Mouse (Mus musculus): ENCODE results near the gene Olfr859.
"Not testable (repeated sequence)": the region's sequence is repeated elsewhere in the genome, so short reads cannot be mapped to it uniquely, and the experiment has no call there.

The Olfr859 gene

DNA sequence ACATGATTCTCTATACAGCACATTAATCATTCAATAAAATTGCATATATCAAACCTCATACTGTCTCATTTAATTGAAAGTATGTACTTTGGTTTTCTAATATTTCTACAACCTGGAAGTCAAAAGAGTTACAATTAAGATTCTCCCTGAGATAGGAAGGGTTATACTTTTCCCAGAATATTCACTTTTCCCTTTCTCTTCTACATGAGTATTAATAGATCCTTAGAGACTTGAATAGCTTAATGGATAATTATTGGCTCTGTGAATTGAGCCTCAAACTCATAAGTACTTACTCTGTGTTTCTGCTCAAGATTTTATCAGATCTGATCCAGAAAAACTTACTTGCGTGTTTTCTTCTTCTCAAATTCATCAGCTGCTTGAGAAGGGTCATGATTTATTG, at the start of gene Olfr859:
Gene Olfr859 (plus strand): TSS at position 301 of the 400 bp plus-strand sequence.
- DNase-seq (ENCODE audit: low spot score in 2 of 2), result not testable (repeated sequence)

DNA sequence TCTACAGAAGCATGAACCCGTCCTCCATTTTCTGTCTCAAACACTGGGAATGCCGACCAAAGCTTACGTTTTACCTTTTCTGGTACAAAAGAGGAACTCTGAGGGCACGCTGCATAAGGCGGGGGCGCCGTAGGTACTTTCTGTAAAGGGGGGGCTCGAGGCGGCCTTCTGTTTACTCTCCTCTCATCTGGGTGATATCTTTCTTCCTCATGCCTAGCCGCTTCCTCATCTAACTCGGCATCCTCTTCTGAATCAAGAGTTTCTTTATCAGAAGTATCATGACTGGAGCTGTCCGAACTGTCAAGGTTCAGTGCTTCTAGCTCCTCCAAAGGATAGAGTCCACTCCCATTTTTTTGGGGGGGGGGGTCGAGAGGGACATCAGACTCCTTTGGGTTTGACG, 35.6 kb upstream of the Olfr859 start:
- DNase-seq (ENCODE audit: low spot score in 2 of 2), result no peak

DNA sequence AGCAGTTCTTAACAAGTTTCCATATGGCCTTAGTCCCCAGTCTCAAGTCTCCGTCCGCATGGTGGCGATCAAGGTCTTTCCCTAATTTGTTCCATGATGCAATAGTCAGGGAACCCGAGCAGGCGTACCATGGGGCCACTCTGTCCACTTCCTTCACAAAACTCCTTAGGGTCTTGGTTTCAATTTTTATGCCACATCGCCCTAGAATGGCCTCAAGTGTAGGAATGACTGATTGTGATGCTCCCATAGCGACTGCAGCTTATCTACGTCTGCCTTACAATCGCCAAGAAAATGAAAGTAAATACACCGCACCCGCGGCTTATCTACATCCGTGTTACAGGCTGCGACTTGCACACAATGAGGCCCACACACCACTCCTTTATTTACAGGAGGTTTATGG, 35.0 kb upstream of the Olfr859 start:
- DNase-seq (ENCODE audit: low spot score in 2 of 2), result no peak

GRCm38 (mm10) chr9:19779983-19780382, 24.7 kb upstream of the Olfr859 start, which contains the start of gene Olfr58:
TSS of gene Olfr58 (plus strand) at chr9:19780283.
- DNase-seq (ENCODE audit: low spot score in 2 of 2), result no peak

DNA sequence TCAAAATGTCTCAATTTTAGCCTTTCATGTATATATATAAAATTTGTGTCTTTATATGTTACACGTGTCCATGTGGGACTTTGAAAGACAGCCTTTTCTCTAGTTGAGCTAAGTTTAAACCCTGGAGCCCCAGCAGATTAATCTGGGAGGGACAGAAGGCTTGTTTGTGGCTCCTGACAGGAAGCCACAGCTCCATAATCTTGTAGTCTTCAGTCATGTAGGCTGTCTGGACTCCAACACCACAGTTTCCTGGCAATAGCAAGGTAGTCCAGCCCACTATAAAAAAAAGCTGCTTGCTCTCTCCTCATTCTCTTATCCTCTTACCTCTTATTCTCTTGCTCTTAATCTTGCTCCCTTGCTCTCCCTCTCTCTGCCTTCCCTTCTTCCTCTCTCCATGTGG, 1.7 kb upstream of the Olfr859 start:
- no peak for DNase-seq (ENCODE audit: low spot score in 2 of 2)

DNA sequence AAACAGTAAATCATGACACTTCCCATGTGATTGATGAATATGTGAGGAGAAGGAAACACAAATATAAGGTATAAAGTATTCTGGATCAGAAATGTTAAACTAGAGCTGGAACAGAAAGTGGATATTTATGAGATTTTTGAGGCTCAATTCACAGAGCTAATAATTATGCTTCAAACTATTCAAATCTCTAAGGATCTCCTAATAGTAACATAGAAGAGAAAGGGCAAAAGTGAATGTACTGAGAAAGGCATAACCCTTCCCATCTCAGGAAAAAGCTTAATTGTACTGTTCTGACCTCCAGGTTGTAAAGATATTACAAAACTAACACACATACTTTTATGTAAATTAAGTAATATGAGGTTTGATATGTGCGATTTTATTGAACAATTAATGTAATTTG, 44.9 kb downstream of the Olfr859 start, which contains the start of gene Olfr860:
Gene Olfr860 (minus strand): TSS at position 101 of the 400 bp plus-strand sequence.
- DNase-seq (ENCODE audit: low spot score in 2 of 2), result no peak

Data from spleen, postnatal 14 days (tissue).